Mouse (Mus musculus) embryonic facial prominence, embryonic 11.5 days (tissue): ENCODE measurements around the gene Alg12. TPM values are rescaled to one million over a fixed set of nuclear protein-coding genes. Genes with fewer than 3 reads are reported as not detected.

Experiments used
- ATAC-seq: fragments of 200-750 bp; cut with Nextera tagmentation; replicated peaks from 2 replicates; pipeline ENCODE4 v1.8.0; 2017; ENCODE audit warnings: low read depth; ENCODE audit not compliant: insufficient number of reproducible peaks, low FRiP score, low TSS enrichment
- DNase-seq: peaks from one replicate; pipeline ENCODE4 v3.0.0-alpha.2; 2015; ENCODE audit warnings: low spot score
- H3K27ac ChIP-seq: fragments of 300-500 bp; sonication (generic); replicated peaks from 2 replicates; pipeline ENCODE4 v1.5.1; 2014; ENCODE audit warnings: mild to moderate bottlenecking, low read depth, low read length, control low read depth
- H3K27me3 ChIP-seq: fragments of 300-500 bp; sonication (generic); 2 replicates; pipeline ENCODE4 v1.6.1; 2014; ENCODE audit warnings: mild to moderate bottlenecking, low read length, moderate library complexity, mixed read lengths; ENCODE audit not compliant: control insufficient read depth, insufficient read depth
- H3K36me3 ChIP-seq: fragments of 300-500 bp; sonication (generic); replicated peaks from 2 replicates; pipeline ENCODE4 v1.6.1; 2014; ENCODE audit warnings: low read depth, mild to moderate bottlenecking, low read length, moderate library complexity, mixed read lengths; ENCODE audit not compliant: control insufficient read depth, insufficient read depth
- H3K4me1 ChIP-seq: fragments of 300-500 bp; sonication (generic); 2 replicates; pipeline ENCODE4 v1.6.1; 2014; ENCODE audit warnings: low read length, mixed read lengths; ENCODE audit not compliant: control insufficient read depth, insufficient read depth
- H3K4me2 ChIP-seq: fragments of 300-500 bp; sonication (generic); 2 replicates; pipeline ENCODE4 v1.6.1; 2014; ENCODE audit warnings: low read depth, mild to moderate bottlenecking, control low read depth, low read length, moderate library complexity
- H3K4me3 ChIP-seq: fragments of 300-500 bp; sonication (generic); 2 replicates; pipeline ENCODE4 v1.5.1; 2014; ENCODE audit warnings: low read depth, low read length, control low read depth
- H3K9ac ChIP-seq: fragments of 300-500 bp; sonication (generic); replicated peaks from 2 replicates; pipeline ENCODE4 v1.6.1; 2014; ENCODE audit warnings: mild to moderate bottlenecking, control low read depth, low read length
- H3K9me3 ChIP-seq: fragments of 300-500 bp; sonication (generic); replicated peaks from 2 replicates; pipeline ENCODE4 v1.6.1; 2016; ENCODE audit warnings: mild to moderate bottlenecking, low read length, inconsistent platforms, mixed read lengths; ENCODE audit not compliant: control insufficient read depth
- WGBS: fragments of 180-500 bp; shearing (Covaris S2); extraction: QIAGEN DNeasy Blood & Tissue Kit; methylation state at CpG from one replicate; pipeline ENCODE4 v1.1.7; 2014; 5-methylcytosine and 5-hydroxymethylcytosine counted together
- polyA plus RNA-seq: library from polyadenylated mRNA; unstranded; fragments of >200 nt; fragmentation: Nextera tagmentation; extraction: Ambion mirVana; gene quantifications from 2 replicates; pipeline ENCODE4 v1.2.1, GENCODE M21; 2014

Gene Alg12
- polyA plus RNA-seq: 11.0 and 11.3 TPM in 2 replicates

DNA sequence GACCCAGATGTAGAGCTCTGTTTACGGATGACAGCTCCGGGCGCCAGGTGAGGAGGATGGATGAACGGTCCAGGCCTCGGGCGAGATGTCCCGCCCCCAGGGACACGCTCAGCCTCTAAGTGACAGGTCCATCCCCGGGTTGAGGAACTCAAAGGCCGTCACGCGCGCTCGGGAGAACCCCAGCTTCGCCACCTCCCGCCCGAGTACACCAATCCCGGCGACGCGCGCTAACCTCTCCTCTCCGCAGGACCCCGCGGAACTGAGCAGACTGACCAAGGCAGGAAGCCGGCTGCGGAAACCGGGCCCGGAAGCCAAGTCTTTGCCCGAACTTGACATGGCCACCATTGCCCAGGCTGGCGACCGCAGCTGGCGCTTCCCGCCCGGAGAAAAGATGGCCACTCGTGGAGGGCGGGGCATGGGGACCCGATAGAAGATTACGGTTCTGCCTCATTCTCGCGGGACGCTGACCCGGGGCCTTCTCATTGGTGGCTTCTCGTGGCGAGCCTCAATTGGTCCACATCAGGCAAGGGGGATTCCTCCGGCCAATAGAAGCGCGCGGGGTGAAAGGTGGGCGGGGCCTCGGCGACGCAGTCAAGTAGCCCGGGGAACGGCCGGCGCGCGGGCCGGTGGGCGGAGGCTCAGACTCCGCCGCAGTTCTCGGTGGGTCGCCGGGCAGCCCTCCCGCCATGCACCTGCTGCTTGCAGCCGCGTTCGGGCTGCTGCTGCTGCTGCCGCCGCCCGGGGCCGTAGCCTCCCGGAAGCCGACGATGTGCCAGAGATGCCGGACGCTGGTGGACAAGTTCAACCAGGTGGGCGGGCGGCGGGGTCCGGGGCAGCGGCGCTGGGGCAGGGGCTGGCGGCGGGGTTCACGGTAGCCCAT is at the start of gene Alg12, which contains the start of gene Creld2:
TSS of gene Alg12 (minus strand) at position 293 of the 880 bp plus-strand sequence.
TSS of gene Creld2 (plus strand) at position 621 of the 880 bp plus-strand sequence.
- peaks cover 3% of the 10 kb centered on the region for H3K36me3 ChIP-seq
- ATAC-seq: peak; percentile 97

GRCm38 (mm10) chr15:88868024-88868742 is 49.1 kb upstream of the Alg12 start:
- Histone ChIP-seq H3K4me1 (peaks cover 12% of the 10 kb centered on the region), H3K4me3 (no peak overlapping the region; the same call in 1 of the 2 replicates), H3K36me3 (peaks cover 3% of the 10 kb centered on the region), H3K27me3 (no peaks in the 10 kb centered on the region), H3K27ac (0 out of 2 replicates have a peak overlapping the region, but pooled peaks have one; percentile 20), H3K4me2 (no peak overlapping the region), H3K9ac (no peak overlapping the region), H3K9me3 (no peaks in the 10 kb centered on the region)
- ATAC-seq (no peak), DNase-seq (peak; percentile 40)
- WGBS: 68% methylated on average over 6 of the region's 6 CpGs

More for the DNA sequence above, at the start of gene Alg12, which contains the start of gene Creld2:
- H3K4me2 ChIP-seq: peak within 1 kb of the TSS; percentile 88
- peak within 1 kb of the TSS; percentile 87 for H3K4me3 ChIP-seq
- WGBS: under 1% methylated on average over 87 of the region's 88 CpGs
- no peaks in the 10 kb centered on the region for H3K27me3 ChIP-seq
- peak; percentile 100 for DNase-seq
- H3K4me1 ChIP-seq: no peaks in the 10 kb centered on the region
- H3K27ac ChIP-seq: 0 out of 2 replicates have a peak within 1 kb of the TSS, but pooled peaks have one; percentile 47
- H3K9me3 ChIP-seq: no peaks in the 10 kb centered on the region
- H3K9ac ChIP-seq: peak within 1 kb of the TSS; percentile 86

DNA sequence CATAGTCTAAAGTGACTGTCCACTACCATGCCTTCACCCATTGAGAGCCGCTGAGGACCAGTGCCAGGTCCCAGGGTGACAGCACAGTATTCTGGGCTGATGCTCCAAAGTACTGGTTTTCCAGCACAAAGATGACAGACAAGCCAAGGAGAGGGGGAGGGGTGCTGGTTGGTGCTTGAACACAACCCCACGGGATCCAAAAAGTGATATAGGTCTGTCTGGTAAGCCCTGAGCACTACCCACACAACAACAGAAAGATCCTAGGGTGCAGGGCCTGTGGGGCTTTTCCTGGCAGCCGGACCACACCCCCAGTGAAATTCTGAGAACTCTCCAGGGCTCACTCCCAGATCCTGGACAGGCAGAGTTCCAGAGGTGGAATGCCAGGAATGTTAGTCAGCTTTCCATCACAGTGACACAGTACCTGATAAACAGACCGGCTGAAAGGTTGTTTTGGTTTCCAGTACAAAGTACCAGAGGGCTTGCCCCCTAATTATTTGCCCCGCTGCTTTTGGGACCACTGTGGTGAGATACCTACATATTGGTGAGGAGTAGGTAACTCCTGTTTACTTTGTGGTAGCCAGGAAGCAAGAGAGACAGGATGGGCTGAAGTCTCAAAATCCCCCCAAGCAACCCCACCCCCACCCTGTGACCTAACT is 48.4 kb upstream of the Alg12 start:
- DNase-seq (peak; percentile 53), ATAC-seq (no peak)
- 11% methylated on average over 5 of the region's 5 CpGs for WGBS
- H3K27ac ChIP-seq: no peak overlapping the region; the same call in 1 of the 2 replicates
- no peak overlapping the region for H3K9ac ChIP-seq
- H3K4me2 ChIP-seq: no peak overlapping the region; the same call in 1 of the 2 replicates
- no peaks in the 10 kb centered on the region for H3K27me3 ChIP-seq
- H3K4me3 ChIP-seq: no peak overlapping the region
- H3K4me1 ChIP-seq: peaks cover 12% of the 10 kb centered on the region
- no peaks in the 10 kb centered on the region for H3K9me3 ChIP-seq
- H3K36me3 ChIP-seq: peaks cover 3% of the 10 kb centered on the region

DNA sequence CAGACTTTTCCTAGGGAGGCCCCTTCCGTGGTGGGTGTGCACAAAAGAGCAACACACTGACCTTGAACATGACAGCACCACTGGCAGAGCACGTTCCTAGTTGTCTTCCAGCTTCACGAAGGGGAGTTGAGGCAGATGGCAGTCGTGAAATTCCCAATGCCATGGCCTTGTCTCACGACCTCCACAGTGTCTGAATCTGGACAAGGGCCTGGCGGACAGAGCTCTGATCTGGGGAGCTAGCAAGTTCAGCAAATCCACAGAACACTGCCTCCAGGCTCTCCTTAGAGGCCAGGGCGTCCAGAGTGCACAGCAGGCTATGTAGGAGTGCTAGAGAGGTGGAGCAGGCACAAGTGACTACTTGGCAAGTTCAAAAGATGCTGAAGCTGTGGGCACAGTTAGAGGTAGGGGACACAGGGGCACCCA is 47.8 kb upstream of the Alg12 start:
- Histone ChIP-seq H3K36me3 (peaks cover 3% of the 10 kb centered on the region), H3K4me2 (no peak overlapping the region; the same call in 1 of the 2 replicates), H3K4me3 (no peak overlapping the region), H3K27me3 (no peaks in the 10 kb centered on the region), H3K9ac (no peak overlapping the region), H3K27ac (no peak overlapping the region; the same call in 1 of the 2 replicates), H3K4me1 (peaks cover 12% of the 10 kb centered on the region), H3K9me3 (no peaks in the 10 kb centered on the region)
- 42% methylated on average over 7 of the region's 7 CpGs for WGBS
- no peak for ATAC-seq
- DNase-seq: no peak

DNA sequence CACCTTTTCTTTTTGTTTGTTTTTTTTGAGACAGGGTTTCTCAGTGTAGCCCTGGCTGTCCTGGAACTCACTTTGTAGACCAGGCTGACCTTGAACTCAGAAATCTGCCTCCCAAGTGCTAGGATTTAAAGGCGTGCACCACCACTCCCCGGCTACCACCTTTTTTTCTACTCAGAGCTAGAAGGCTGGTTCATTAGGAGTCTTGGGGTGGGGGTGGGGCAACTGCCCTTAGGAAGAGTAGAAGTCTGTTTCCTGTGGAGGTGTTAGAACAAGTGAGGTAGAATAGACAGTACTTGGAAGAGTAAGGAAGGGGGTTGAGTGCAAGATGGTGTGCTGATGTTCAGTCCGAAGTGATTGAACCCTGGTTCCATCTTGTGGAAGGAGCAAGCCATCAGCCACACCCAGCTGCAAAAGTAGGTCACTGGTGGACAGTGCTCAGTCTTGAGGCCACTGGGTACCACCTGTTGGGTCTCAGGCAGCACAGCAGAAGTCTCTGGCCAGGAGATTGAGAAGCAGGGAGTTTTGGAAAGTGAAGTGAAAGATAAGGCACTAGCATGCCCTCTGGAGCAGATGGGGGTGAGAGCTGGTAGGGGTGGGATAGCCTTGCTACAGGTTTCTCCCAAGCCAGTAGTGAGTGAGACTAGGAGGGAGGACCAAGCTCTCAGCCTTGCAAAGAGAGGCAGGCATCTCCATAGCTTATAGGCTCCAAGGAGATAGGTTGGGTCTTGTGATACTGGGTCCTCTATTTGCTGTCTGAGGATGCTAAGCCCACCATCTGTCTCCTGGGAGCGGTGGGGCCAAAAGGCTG is 47.0 kb upstream of the Alg12 start:
- Histone ChIP-seq H3K4me1 (peaks cover 12% of the 10 kb centered on the region), H3K27ac (no peak overlapping the region), H3K4me2 (no peak overlapping the region), H3K36me3 (peaks cover 3% of the 10 kb centered on the region), H3K9ac (no peak overlapping the region), H3K9me3 (no peaks in the 10 kb centered on the region), H3K4me3 (no peak overlapping the region), H3K27me3 (no peaks in the 10 kb centered on the region)
- DNase-seq: no peak
- 67% methylated on average over 4 of the region's 4 CpGs for WGBS
- no peak for ATAC-seq

DNA sequence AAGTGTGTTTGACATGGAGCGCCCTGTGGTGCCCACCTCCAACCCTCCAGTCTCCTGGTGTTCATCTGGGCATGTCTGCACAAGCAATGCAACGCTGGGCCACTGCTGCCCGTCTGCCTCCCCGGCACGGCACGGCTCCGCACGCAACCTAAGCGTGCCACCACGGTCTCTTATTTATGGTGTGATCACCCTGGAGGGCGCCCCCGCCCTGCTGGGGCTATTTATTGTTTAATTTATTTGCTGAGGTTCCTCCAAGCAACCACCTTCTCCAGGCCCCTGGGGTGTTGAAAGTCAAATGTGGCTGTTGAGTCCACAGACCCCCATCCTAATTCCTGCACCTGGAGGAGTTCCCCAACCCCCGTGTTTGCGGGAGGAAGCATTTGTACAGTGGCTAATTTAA is 45.9 kb upstream of the Alg12 start:
- Histone ChIP-seq H3K4me1 (peaks cover 12% of the 10 kb centered on the region), H3K36me3 (peaks cover 3% of the 10 kb centered on the region), H3K9me3 (no peaks in the 10 kb centered on the region), H3K4me2 (peak overlapping the region; percentile 97; the same call in 1 of the 2 replicates), H3K9ac (no peak overlapping the region), H3K27me3 (no peaks in the 10 kb centered on the region), H3K27ac (no peak overlapping the region), H3K4me3 (peak overlapping the region; percentile 3; the same call in 1 of the 2 replicates)
- ATAC-seq: no peak
- WGBS: 74% methylated on average over 14 of the region's 14 CpGs
- DNase-seq: no peak
